Comparison of ENCODE assay signal across 15 mouse cellular contexts in genomic region chr12:51884801-51885200, GRCm38 (mm10).
"Had no signal": no experiment of that assay in that cellular context is flagged by ENCODE, and none has a peak within 500 bp of the region (broad histone marks: within the 10 kb centered on the region; RNA-seq: fewer than 3 reads in every experiment).

No protein-coding gene starts in this region.

- DNase-seq: kidney, adult 11 months; kidney, adult 8-10 months; kidney, postnatal 10 days; kidney, postnatal 36 days; left cerebral cortex, postnatal 4 days; lung, adult 18-20 months; lung, postnatal 10 days; lung, postnatal 4 days; midbrain, embryonic 14.5 days; thymus, postnatal 25 days had no signal

- H3K9me3 ChIP-seq: kidney, embryonic 15.5 days; limb, embryonic 12.5 days; limb, embryonic 15.5 days; lung, embryonic 15.5 days had no signal

- H3K9ac ChIP-seq: kidney, embryonic 15.5 days; limb, embryonic 12.5 days; limb, embryonic 15.5 days; lung, embryonic 15.5 days had no signal

- H3K4me3 ChIP-seq: kidney, embryonic 15.5 days; limb, embryonic 12.5 days; limb, embryonic 15.5 days; lung, embryonic 15.5 days had no signal

- H3K4me1 ChIP-seq: kidney, embryonic 15.5 days; limb, embryonic 12.5 days; limb, embryonic 15.5 days had no signal

- H3K27ac ChIP-seq: kidney, embryonic 15.5 days; limb, embryonic 12.5 days; limb, embryonic 15.5 days; lung, embryonic 15.5 days had no signal

- H3K27me3 ChIP-seq: kidney, embryonic 15.5 days; limb, embryonic 12.5 days; limb, embryonic 15.5 days; lung, embryonic 15.5 days had no signal

- H3K4me2 ChIP-seq: kidney, embryonic 15.5 days; limb, embryonic 12.5 days; limb, embryonic 15.5 days; lung, embryonic 15.5 days; midbrain, embryonic 11.5 days had no signal
